Mouse (Mus musculus) lung, postnatal 14 days (tissue): ENCODE results near the gene Dync1i1.

Experiments used
- DNase-seq: peaks from one replicate; pipeline ENCODE4 v3.0.0; 2021

The Dync1i1 gene

DNA sequence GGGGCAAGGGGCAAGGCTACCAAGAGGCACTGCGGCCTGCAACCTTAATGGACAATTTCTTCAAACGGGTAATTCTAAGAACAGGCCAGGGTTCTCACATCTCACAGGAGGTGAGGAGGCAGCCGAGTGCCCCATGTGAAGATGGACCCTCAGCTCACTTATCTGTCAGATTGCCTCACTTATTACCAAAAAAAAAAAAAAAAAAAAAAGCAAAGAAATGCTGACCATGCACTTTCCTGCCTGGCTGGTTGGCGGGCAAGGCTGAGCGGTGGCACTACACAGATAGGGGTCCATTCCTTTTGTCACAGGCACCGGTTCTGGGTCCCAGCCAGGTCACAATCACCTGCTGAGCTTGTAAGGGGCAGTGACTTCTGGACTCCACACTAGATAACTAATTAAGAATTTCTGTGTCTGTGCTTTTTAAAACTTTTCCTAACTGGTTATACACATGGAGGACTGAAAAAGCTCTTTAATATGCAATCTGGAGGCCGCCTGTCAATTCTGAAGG, 350.6 kb downstream of the Dync1i1 start:
- no peak for DNase-seq

DNA sequence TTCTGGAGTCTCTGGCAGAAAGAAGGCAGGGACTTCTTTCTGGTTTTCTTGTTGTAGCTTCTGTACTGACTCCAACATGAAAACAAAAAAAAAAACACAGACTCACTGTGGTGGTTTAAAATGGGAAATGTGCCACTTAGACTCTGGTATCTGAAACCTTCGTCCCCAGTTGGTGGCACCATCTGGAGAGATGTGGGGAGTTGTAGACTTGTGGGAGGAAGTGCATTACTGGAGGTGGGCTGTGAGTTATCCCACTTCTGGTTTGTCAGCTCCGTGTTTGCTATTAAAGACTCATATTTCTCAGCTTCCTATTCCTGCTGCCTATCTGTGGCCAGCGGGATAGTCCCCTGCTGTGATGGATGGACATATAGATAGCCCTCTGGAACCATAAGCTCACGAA, 351.8 kb downstream of the Dync1i1 start:
- DNase-seq: no peak
